Mouse (Mus musculus) lung, postnatal 0 days (tissue): ENCODE measurements at regions not wholly inside any gene's neighbourhood (a gene's known extent, or its start where the extent isn't known, plus 50 kb on each side); places are given as distances from the start of the nearest gene placed in this dataset.
A peak's percentile ranks its signal among the peaks of the same experiment; 100 is the strongest.

ENCODE experiments used
- ATAC-seq: fragments of 200-750 bp; cut with Nextera tagmentation; 2 replicates; pipeline ENCODE4 v1.8.0; 2017; ENCODE audit warnings: moderate library complexity
- DNase-seq: peaks from one replicate; pipeline ENCODE4 v3.0.0-alpha.2; 2016; ENCODE audit warnings: low spot score
- H3K27ac ChIP-seq: fragments of 300-500 bp; sonication (generic); 2 replicates; pipeline ENCODE4 v1.5.1; 2014; ENCODE audit warnings: antibody characterized with exemption, mild to moderate bottlenecking, low read length, mixed read lengths
- H3K27me3 ChIP-seq: fragments of 300-500 bp; sonication (generic); replicated peaks from 2 replicates; pipeline ENCODE4 v1.6.1; 2014; ENCODE audit warnings: low read length, mixed read lengths; ENCODE audit not compliant: insufficient read depth
- H3K36me3 ChIP-seq: fragments of 300-500 bp; sonication (generic); 2 replicates; pipeline ENCODE4 v1.6.1; 2014; ENCODE audit warnings: low read length, mixed read lengths; ENCODE audit not compliant: insufficient read depth
- H3K4me1 ChIP-seq: fragments of 300-500 bp; sonication (generic); 2 replicates; pipeline ENCODE4 v1.6.1; 2014; ENCODE audit warnings: antibody characterized with exemption, low read depth, low read length, mixed read lengths; ENCODE audit not compliant: insufficient read depth
- H3K4me2 ChIP-seq: fragments of 300-500 bp; sonication (generic); replicated peaks from 2 replicates; pipeline ENCODE4 v1.6.1; 2014; ENCODE audit warnings: low read depth, mild to moderate bottlenecking, low read length, moderate library complexity, mixed read lengths
- H3K4me3 ChIP-seq: fragments of 300-500 bp; sonication (generic); 2 replicates; pipeline ENCODE4 v1.5.1; 2014; ENCODE audit warnings: low read depth, low read length
- H3K9ac ChIP-seq: fragments of 300-500 bp; sonication (generic); replicated peaks from 2 replicates; pipeline ENCODE4 v1.6.1; 2014; ENCODE audit warnings: low read depth, mild to moderate bottlenecking
- H3K9me3 ChIP-seq: fragments of 300-500 bp; sonication (generic); 2 replicates; pipeline ENCODE4 v1.6.1; 2016; ENCODE audit warnings: low read length, mixed read lengths
- CTCF ChIP-seq: IDR thresholded peaks from 2 replicates; pipeline ENCODE4 v1.5.1; 2016; ENCODE audit warnings: antibody characterized with exemption, mild to moderate bottlenecking
- EP300 ChIP-seq: IDR thresholded peaks from 2 replicates; pipeline ENCODE4 v1.6.1; 2016; ENCODE audit warnings: antibody characterized with exemption, mild to moderate bottlenecking, control low read depth
- WGBS: fragments of 180-500 bp; shearing (Covaris S2); extraction: QIAGEN DNeasy Blood & Tissue Kit; methylation state at CpG from one replicate; pipeline ENCODE4 v1.1.7; 2014; 5-methylcytosine and 5-hydroxymethylcytosine counted together

GRCm38 (mm10) chr4:79362522-79362921 lies 1150.8 kb upstream of the Ptprd start:
- TF ChIP-seq CTCF (no peak), EP300 (no peak)
- 78% methylated on average over 4 of the region's 4 CpGs for WGBS
- Histone ChIP-seq H3K4me1 (no peaks in the 10 kb centered on the region), H3K9me3 (no peaks in the 10 kb centered on the region), H3K9ac (no peak overlapping the region), H3K27ac (no peak overlapping the region), H3K4me3 (no peak overlapping the region), H3K27me3 (no peaks in the 10 kb centered on the region), H3K36me3 (no peaks in the 10 kb centered on the region), H3K4me2 (no peak overlapping the region)
- DNase-seq (no peak), ATAC-seq (no peak)

DNA sequence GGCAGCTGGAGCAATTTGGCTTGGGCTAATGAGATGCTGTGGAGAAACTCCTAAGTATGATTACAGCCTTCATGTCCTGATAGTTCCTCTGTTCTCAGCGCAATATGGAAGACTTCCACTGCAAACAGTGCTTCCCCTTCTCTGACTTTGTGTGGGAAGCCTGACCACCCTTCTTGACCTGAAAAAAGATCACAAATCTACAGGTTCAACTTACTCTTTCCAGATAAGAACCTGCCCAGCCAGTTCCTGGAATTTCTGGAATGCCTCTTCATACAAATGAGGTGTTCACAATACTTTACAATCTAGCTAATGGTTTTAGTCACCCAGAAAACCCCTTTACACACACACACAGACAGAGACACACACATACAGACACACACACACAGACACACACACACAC lies 1146.0 kb upstream of the Ptprd start:
- no peaks in the 10 kb centered on the region for H3K9me3 ChIP-seq
- H3K4me3 ChIP-seq = no peak overlapping the region
- H3K27ac ChIP-seq = no peak overlapping the region
- H3K9ac ChIP-seq = no peak overlapping the region
- TF ChIP-seq CTCF (no peak), EP300 (peak; percentile 67)
- peak; percentile 69 for ATAC-seq
- no peaks in the 10 kb centered on the region for H3K4me1 ChIP-seq
- no peaks in the 10 kb centered on the region for H3K36me3 ChIP-seq
- WGBS = 50% methylated on average over 1 of the region's 1 CpGs
- H3K4me2 ChIP-seq = no peak overlapping the region
- DNase-seq = peak; percentile 24
- H3K27me3 ChIP-seq = no peaks in the 10 kb centered on the region

GRCm38 (mm10) chr4:79309890-79310727 lies 1098.3 kb upstream of the Ptprd start:
- Histone ChIP-seq H3K4me2 (no peak overlapping the region), H3K9ac (no peak overlapping the region), H3K4me3 (no peak overlapping the region), H3K4me1 (no peaks in the 10 kb centered on the region), H3K27me3 (no peaks in the 10 kb centered on the region), H3K36me3 (no peaks in the 10 kb centered on the region), H3K9me3 (no peaks in the 10 kb centered on the region), H3K27ac (no peak overlapping the region)
- TF ChIP-seq EP300 (no peak), CTCF (no peak)
- ATAC-seq (no peak), DNase-seq (no peak)
- 54% methylated on average over 3 of the region's 3 CpGs for WGBS

DNA sequence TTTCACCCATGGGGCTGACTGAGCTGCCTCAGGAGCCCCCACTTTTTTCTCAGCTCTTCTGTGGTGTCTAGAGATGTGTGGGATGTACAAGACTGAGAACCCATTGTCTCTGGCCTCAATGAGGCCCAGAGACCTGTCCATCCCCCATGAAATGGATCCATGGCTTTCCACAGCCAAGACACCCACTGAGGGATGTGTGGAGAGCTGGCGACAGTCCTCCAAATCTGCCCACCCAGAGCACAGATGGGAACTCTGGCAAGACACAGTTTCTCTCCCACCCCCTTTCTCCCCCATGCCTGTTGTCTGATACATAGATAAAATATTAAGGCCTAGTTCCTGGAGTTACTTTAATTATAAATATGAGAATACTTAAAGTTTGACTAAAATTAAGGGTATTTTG lies 1079.3 kb upstream of the Ptprd start:
- no peaks in the 10 kb centered on the region for H3K4me1 ChIP-seq
- ATAC-seq (no peak), DNase-seq (no peak)
- H3K4me2 ChIP-seq = no peak overlapping the region
- H3K36me3 ChIP-seq = no peaks in the 10 kb centered on the region
- no peak overlapping the region for H3K4me3 ChIP-seq
- no peaks in the 10 kb centered on the region for H3K9me3 ChIP-seq
- no peak overlapping the region for H3K27ac ChIP-seq
- TF ChIP-seq EP300 (no peak), CTCF (no peak)
- 86% methylated on average over 1 of the region's 1 CpGs for WGBS
- H3K9ac ChIP-seq = no peak overlapping the region
- H3K27me3 ChIP-seq = no peaks in the 10 kb centered on the region

- H3K4me3 ChIP-seq = no peak overlapping the region
- H3K36me3 ChIP-seq = no peaks in the 10 kb centered on the region
- ATAC-seq (no peak), DNase-seq (no peak)
- no peak for TF ChIP-seq CTCF
- no peak for TF ChIP-seq EP300
- WGBS = 53% methylated on average over 1 of the region's 1 CpGs
- H3K9ac ChIP-seq = no peak overlapping the region
- H3K4me2 ChIP-seq = no peak overlapping the region
- no peaks in the 10 kb centered on the region for H3K27me3 ChIP-seq
- H3K27ac ChIP-seq = no peak overlapping the region
- H3K4me1 ChIP-seq = no peaks in the 10 kb centered on the region
- H3K9me3 ChIP-seq = no peaks in the 10 kb centered on the region
These were observed 1053.3 kb upstream of the Ptprd start for GRCm38 (mm10) chr4:79265044-79265443.

- TF ChIP-seq EP300 = no peak
- TF ChIP-seq CTCF = no peak
- no peak overlapping the region for H3K4me2 ChIP-seq
- no peaks in the 10 kb centered on the region for H3K27me3 ChIP-seq
- no peaks in the 10 kb centered on the region for H3K36me3 ChIP-seq
- no peak overlapping the region for H3K27ac ChIP-seq
- no peaks in the 10 kb centered on the region for H3K9me3 ChIP-seq
- H3K4me3 ChIP-seq = no peak overlapping the region
- no peaks in the 10 kb centered on the region for H3K4me1 ChIP-seq
- no peak for DNase-seq
- no peak overlapping the region for H3K9ac ChIP-seq
- no peak for ATAC-seq
These were observed 1031.4 kb upstream of the Ptprd start for GRCm38 (mm10) chr4:79243184-79243583.
